Mouse (Mus musculus) liver (tissue): ENCODE measurements at regions not wholly inside any gene's neighbourhood (a gene's known extent, or its start where the extent isn't known, plus 50 kb on each side); places are given as distances from the start of the nearest gene placed in this dataset.

ENCODE experiments used
- DNase-seq: peaks from one replicate; pipeline ENCODE4 v3.0.0-alpha.2; 2020; ENCODE audit warnings: mixed read lengths

DNA sequence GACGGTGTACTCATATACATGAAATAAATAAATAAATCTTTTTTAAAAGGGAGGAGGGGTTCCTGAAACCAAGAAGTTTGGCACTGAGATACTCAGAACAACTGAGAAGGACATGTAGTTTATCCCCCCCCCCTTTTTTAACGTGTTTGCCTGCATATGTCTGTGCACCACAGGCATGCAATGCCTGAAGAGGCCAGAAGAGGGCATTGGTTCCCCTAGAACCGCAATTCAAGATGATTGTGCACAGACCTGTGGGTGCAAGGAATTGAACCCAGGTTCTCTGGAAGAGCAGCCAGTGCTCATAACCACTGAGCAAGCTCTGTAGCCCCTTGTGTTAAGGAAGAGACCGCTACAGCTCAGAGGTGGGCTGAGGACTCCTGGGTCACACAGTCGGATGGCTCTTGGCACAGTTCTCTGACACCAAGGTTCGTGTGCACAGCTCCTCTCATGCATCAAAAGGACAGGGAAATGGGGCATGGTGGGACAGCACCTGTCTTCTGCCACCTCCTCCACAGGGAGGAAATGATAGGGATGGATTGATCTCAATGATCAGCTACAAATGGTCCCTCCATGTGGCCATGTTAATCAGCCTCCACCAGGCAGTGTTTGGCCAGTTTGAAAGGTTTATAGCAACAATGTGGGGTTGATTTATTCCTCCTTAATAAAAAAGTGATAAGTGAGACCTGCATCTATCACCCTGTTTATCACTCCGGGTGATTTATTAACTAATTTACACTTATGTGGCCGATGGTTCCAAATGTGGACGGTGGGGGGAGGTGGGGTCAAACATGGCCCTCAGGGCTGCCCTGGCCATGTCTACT, 58.5 kb upstream of the Top1 start:
- DNase-seq, result no peak

DNA sequence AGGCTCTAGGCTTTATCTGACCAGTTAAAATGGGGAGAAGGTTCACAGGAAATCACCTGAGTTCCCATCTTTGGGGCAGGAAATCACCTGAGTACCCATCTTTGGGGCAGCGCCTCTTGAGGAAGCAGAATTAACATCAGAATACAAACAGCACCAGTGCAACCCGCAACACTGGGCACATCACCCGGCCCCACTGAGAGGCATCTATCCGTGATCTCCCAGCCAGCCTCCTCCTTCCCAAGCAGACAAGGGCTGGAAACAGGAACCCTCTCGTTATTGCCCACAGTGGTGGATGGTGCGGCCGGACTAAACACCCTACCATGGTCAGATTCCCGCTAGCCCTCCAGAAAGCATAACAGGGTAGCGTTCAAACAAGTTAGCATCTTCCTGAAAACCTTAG, 57.3 kb upstream of the Top1 start:
- DNase-seq, result no peak

DNA sequence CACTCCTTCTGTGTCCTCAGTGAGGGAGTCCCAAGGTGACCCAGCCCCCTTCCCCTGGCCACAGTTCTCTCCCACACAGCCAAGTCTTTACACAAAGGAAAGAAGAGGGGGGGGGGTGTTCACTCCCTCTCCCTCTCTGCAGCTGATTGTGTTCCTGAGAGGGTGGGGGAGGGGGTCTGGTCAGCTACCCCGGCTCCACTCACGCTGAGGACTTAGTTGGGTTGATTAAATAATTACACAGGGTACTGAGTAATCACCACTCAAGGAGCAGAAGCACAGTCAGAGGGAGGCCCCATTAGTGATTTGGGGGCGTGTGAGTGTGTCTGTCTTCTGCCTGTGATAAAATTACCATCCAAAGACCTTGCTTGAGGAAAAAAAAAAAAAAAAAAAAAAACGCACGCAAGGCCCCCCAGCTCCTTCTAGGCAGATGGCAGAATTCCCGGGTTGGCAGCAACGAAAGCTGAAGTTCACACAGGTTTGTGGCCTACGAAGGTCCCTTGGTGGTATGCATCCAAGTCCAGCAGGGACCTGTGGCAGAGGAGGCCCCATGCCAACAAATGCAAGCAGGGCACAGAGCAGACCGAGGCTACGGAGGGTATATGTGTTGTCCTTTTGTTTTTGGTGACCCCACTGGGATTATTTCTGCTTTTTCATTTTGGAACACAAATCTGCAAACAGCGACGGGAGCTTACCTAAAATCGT, 55.3 kb upstream of the Top1 start:
- DNase-seq, result no peak

DNA sequence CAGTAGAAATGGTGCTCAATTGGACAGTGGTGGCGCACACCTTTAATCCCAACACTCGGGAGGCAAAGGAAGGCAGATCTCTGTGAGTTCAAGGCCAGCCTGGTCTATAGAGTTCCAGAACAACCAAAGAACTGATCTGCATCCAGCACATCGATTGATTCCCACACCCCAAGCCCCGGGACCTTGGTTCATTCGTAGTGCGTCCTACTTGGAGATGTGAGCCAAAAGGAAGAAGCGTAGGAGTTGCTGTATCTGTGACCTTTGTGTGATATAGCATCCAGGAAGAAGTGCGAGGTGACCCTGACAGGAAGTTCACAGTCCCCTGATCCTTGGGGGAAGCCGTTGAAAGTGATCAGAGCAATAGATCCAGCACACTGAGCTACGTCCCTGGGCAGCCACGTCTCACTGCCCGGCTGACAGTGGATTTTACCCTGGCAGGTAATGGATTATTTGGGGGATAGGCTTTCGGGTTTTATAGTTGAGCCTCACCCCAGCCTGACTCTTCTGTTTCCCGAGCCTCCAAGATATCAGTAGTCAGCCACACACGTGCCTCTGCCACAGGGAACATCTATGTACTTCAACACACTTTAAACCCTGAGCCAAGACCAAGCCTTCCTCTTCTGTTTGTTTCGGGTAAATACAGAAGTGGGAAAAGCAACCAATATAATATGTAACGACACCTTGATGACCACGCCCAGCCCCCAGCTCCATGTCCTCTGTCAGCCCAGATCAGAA, 54.1 kb upstream of the Top1 start:
- DNase-seq, result no peak

DNA sequence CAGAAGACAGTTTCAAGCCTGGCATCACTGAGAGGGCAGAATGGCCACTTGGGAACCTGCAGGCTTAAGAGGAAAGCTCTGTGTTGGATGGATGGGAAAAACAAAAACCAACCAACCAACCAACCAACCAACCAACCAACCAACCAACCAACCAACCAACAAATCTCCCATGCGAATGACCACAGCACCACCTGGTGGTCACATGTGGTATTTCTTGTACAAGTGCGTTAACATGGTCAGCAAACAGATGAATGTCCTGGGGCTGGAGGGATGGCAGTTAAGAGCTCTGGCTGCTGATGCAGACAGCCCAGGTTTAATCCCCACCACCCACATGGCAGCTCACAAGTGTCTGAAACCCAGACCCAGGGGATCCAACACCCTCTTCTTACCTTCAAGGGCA, 52.7 kb upstream of the Top1 start:
- DNase-seq, result peak; percentile 75
